Mouse (Mus musculus) embryonic fibroblast, embryonic 13.5 days (primary cell): ENCODE results near the gene Gys2. TPM values are rescaled to one million over a fixed set of nuclear protein-coding genes. Genes with fewer than 3 reads are reported as not detected.
"Not testable (repeated sequence)": the region's sequence is repeated elsewhere in the genome, so short reads cannot be mapped to it uniquely, and the experiment has no call there.

Source experiments
- H3K27ac ChIP-seq: 2 replicates; pipeline ENCODE4 v1.5.1; 2012; ENCODE audit warnings: low read length, control low read depth, inconsistent platforms; ENCODE audit not compliant: insufficient read depth
- H3K4me1 ChIP-seq: 2 replicates; pipeline ENCODE4 v1.6.1; 2011; ENCODE audit warnings: low read length; ENCODE audit not compliant: control insufficient read depth, insufficient read depth
- H3K4me3 ChIP-seq: 2 replicates; pipeline ENCODE4 v1.5.1; 2011; ENCODE audit warnings: mild to moderate bottlenecking, control low read depth, low read length; ENCODE audit not compliant: insufficient read depth
- CTCF ChIP-seq: IDR thresholded peaks from 2 replicates; pipeline ENCODE4 v1.5.1; 2011; ENCODE audit warnings: mild to moderate bottlenecking, control low read depth, low read length, moderate library complexity, borderline replicate concordance; ENCODE audit not compliant: insufficient read depth
- POLR2A ChIP-seq: IDR thresholded peaks from 2 replicates; pipeline ENCODE4 v1.6.1; 2011; ENCODE audit warnings: low read depth, mild to moderate bottlenecking, control low read depth, low read length, moderate library complexity
- polyA plus RNA-seq: library from polyadenylated mRNA; stranded (reverse); fragments of >200 nt; gene quantifications from 2 replicates; pipeline ENCODE4 v1.2.4, GENCODE M21; 2011; ENCODE audit warnings: low read depth; ENCODE audit not compliant: missing spikeins, insufficient read length

The Gys2 gene
- not detected in 2 replicates for polyA plus RNA-seq

DNA sequence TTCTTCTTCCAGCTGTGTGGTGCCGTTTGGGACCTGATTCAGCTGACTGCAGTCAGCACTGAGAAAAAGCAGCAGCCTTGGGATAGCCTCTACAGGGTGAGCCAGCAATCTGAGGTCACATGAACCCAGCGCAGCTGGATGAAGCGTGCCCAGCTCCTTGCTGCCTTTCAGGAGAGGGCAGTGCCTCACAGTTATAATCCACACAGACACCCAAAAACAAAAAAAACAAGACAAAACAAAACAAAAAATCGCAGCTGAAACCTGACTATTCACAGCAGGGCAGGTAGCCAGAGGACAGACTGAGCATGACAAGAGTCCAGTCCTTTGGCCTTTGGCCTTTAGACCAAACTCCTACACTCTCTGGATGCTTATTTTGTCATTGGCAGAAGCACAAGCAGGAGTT, at the start of gene Gys2:
Gys2 (minus strand) TSS at position 309 of the 403 bp plus-strand sequence.
- no peak within 1 kb of the TSS for H3K4me3 ChIP-seq
- H3K27ac ChIP-seq, result no peak within 1 kb of the TSS
- TF ChIP-seq CTCF, result no peak
- TF ChIP-seq POLR2A, result no peak
- no peaks in the 10 kb centered on the region for H3K4me1 ChIP-seq

DNA sequence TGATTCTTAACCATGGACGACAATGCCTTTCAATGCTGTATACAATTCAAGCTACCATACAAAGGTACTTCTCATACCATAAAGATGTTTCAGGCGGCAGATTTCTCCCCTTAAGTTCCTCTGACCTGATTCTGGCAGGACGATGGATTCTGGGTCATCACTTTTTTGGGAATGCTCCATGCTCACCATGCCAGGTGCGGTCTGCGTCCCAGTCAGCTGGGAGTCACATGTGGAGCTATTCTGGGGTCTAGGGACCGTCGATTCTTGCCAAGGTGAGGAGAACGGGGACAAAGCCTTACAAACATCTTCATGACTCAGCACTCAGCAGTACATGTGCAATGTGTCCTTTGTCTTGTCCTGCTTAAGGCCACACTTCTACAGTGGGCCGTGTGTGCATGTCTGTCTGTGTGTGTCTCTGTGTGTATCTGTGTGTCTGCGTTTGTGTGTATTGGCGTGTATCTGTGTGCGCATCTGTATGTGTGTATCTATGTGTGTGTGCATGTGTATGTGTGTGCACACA, 48.7 kb upstream of the Gys2 start:
- no peak for TF ChIP-seq CTCF
- TF ChIP-seq POLR2A, result no peak
- no peak overlapping the region for H3K27ac ChIP-seq
- no peak overlapping the region for H3K4me3 ChIP-seq
- no peaks in the 10 kb centered on the region for H3K4me1 ChIP-seq

DNA sequence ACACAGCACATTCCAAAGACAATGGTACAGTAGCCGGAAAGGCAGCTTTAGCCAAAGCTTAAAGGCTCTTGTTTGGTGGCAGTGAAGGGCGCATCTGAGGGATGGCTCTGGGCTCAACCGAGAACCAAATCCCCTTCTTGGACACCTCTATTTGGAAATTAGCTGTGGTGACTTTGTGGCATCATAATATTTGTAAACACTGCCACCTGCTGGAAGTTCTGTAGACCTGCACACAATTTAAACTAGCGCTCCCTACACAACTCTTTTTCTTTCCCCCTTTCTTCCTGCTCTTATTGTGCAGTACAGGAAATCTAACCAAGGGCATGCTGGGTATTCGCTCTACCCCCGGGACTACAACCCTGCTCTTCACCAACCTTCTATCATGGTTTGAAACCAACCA, 46.2 kb upstream of the Gys2 start:
- no peak overlapping the region for H3K4me3 ChIP-seq
- H3K4me1 ChIP-seq, result no peaks in the 10 kb centered on the region
- TF ChIP-seq POLR2A, result no peak
- TF ChIP-seq CTCF, result no peak
- no peak overlapping the region for H3K27ac ChIP-seq

DNA sequence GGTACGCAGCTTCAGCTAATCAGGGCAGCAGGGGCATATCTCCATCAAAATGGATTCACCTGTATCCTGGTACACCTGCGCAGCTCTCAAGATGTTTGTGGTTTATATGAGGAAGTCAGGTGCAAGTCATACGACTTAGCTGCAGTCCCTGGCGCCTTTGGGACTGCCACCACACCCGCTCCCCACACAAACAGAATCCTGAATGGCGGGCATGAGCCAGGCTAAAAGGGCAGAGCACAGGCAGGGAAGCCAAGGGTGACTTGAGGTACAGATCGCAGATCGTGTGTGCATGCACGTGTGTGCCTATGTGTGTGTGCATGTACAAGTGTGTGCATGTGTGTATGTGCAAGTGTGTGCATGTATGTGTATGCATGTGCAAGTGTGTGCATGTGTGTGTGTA, 42.5 kb upstream of the Gys2 start:
- H3K4me3 ChIP-seq, H3K27ac ChIP-seq, H3K4me1 ChIP-seq: not testable (repeated sequence)

DNA sequence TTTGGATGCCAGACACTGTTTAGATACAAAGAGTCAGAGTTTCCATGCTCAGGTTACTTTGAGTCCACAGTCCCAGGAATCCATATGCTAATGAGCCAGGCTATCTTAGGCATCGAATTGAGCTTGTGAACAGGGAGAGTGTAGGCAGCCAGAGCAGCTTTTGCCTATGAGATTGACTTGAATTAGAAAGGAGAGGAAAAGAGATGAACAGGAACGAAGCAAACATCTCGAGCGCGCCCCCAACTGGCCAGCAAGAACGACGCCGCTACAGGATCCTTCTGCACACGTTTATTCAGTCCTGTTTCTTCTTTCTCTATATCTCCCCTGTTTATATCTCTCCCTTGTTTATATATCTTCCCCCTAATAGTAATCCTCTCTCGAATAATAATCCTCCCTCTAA, 42.0 kb upstream of the Gys2 start:
- no peak for TF ChIP-seq POLR2A
- no peak for TF ChIP-seq CTCF

DNA sequence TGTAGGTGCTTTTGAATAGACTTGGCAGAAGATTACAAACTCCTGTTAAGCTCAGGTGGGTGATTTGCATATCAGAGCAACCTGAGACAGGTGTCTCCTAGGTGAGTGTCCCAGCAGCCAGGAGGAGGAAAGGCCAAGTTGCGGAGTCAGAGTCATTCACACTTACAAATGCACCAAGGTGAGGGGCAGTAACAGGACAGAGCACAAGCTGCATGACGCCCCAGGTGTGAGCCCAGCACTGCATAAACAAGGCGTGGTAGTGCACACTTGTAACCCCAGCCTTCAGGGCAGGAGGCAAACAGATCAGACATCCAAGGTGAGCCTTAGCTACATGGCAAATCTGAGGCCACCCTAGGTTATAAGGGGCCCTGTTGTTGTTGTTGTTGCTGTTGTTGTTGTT, 40.0 kb upstream of the Gys2 start:
- Histone ChIP-seq H3K4me1 (no peaks in the 10 kb centered on the region), H3K4me3 (no peak overlapping the region), H3K27ac (no peak overlapping the region)
- TF ChIP-seq POLR2A (no peak), CTCF (no peak)

More for the DNA sequence above, 42.0 kb upstream of the Gys2 start:
- H3K27ac ChIP-seq, result no peak overlapping the region
- H3K4me3 ChIP-seq, result no peak overlapping the region
- H3K4me1 ChIP-seq, result no peaks in the 10 kb centered on the region

DNA sequence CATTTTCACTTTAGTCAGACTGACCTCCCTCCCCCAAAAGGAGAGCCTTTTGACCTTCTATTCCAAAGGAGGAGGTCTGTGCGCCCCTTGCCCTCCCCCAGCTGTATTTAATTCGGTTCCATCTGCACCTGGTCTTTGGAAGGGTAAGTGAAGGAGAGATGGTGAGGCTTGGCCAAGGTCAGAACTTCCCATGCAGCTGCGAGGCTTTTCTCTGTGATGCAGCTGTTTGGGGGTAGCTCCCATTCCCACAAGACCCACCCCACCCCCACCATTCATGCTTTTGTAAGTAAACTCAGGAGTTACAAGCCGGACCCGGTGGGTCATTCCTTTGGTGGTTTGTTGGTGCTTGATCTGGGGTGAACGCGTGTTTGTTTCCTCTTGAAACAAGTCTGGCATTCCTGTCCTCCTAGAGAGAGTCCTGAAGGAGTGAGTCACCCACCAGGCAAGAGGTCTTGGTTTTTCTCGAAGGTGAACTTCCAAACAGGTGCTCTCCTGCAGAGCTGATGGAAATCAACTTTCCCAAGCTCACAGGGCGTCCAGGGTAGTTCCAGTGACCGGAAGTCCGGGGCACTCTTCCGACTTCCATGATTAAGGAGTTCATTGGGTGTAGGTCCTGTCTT, 38.7 kb upstream of the Gys2 start:
- TF ChIP-seq CTCF (no peak), POLR2A (no peak)
- Histone ChIP-seq H3K4me1 (no peaks in the 10 kb centered on the region), H3K4me3 (no peak overlapping the region), H3K27ac (no peak overlapping the region)

DNA sequence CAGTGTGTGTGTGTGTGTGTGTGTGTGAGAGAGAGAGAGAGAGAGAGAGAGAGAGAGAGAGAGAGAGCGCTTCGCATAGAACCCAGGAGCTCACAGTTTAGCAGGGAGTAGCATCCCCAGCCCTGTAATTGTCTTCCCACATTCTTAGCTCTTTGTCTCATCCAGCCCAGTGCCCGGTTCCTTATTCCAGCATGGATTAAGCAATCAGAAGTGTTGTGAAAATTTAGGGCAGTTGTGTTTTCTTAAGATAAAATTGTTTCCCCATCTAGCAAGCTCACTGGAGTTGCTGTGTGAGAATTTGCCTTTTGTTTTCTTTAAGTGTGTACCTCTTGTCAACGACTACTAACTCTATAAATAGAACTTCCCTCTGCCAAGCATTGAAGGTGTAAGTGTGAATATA, 35.8 kb upstream of the Gys2 start:
- H3K4me3 ChIP-seq, result no peak overlapping the region
- H3K27ac ChIP-seq, result no peak overlapping the region
- H3K4me1 ChIP-seq, result no peaks in the 10 kb centered on the region
- TF ChIP-seq POLR2A (no peak), CTCF (no peak)

DNA sequence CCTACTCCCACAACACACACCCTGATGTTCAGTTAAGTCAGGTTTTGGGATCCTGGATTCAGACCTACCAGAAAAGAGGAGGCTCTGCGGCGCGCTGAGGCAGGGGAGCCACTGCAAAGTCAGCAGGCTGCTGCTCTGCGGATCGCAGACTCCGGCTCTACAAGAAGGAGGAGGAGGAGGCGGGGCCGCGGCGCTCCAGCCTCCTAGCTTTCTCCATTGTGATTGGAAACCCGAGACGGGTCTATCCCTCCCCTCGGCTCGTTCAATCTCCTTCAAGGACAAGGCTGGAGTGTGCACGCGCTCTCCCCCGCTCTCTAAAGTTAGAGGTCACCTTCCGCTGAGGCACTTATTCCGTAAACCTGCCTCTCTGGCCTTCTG, 34.9 kb upstream of the Gys2 start, which contains the start of gene Ldhb:
Ldhb (minus strand) TSS at position 173 of the 378 bp plus-strand sequence.
- H3K27ac ChIP-seq, result no peak within 1 kb of the TSS
- TF ChIP-seq CTCF (no peak), POLR2A (peak; percentile 96)
- no peaks in the 10 kb centered on the region for H3K4me1 ChIP-seq
- H3K4me3 ChIP-seq, result peak within 1 kb of the TSS; percentile 64

DNA sequence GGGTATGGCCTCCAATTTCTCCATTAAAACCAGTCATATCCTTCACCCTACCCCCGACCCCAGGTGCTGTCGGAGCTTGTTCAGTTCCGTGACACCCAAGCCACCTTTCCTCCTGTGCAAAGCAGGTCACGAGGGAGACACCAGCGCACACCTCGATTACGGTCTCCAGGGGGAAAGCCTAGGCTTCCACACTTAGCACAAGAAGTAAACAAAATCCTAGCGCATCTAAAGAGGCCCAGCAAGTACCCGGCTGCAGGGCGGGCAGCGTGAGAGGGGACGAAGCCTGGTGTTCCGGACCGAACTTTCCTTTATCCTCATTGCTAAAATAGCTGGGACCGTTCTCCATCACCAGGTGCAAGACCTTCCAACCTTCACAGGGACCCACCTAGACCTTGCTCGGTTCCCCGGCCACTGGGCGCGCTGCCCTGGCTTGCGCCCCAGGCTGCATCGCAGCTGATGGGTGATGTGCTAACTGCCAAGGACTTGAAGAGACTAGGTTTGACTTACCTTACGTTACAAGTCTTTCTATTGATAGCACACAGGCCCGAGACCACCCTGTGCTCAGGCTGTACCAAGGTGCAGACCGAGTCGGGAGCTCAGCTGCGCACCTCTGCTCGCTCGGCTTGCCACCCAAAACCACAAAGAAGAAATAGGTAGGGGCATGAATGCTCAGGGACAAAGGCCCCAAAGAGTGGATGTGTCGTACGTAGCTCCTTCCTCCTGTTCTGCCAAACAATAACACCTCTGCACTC, 34.3 kb upstream of the Gys2 start:
- no peak for TF ChIP-seq POLR2A
- no peak for TF ChIP-seq CTCF
- no peaks in the 10 kb centered on the region for H3K4me1 ChIP-seq
- H3K4me3 ChIP-seq, result peak overlapping the region; percentile 64
- H3K27ac ChIP-seq, result no peak overlapping the region
